Mouse (Mus musculus): Measurements from ENCODE around the gene Shb. TPM values are rescaled to one million over a fixed set of nuclear protein-coding genes. Genes with fewer than 3 reads are reported as not detected.

The Shb gene
- polyA plus RNA-seq, 1 experiment from 2014 or later: 8.7 TPM

DNA sequence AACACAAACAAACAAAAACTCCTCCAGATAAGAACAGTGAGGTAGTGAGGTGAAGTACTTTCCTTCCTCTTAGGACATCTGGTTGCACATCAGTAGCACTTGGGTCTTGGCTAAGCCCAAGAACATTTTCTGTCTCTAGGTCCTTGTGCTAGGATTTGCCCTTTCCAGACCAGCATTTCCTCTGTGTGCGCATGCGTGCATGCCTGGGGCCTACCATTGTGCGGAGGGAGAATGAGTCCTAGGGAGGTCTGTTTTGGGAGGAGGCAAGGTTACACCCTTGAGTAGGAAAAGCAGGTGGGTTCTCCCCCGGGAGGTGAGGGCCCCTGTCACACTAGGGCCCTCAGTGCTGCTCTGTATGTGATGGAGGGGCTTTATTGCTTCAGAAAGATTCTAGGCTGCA, 113.2 kb downstream of the Shb start:
- WGBS: 81% methylated on average over 4 of the region's 4 CpGs
- Histone ChIP-seq H3K27ac (no peak overlapping the region), H3K27me3 (ENCODE audit: control insufficient read depth, insufficient read depth, low read length) (no peaks in the 10 kb centered on the region), H3K9ac (no peak overlapping the region), H3K4me1 (replicated peaks; ENCODE audit: control insufficient read depth, insufficient read depth, low read length) (peaks cover 3% of the 10 kb centered on the region; the same call in 1 of the 2 replicates), H3K4me3 (replicated peaks; ENCODE audit: low read length) (no peak overlapping the region), H3K36me3 (replicated peaks; ENCODE audit: control insufficient read depth, insufficient read depth) (no peaks in the 10 kb centered on the region), H3K4me2 (replicated peaks) (no peak overlapping the region), H3K9me3 (ENCODE audit: control insufficient read depth, low read length) (no peaks in the 10 kb centered on the region)
- DNase-seq (ENCODE audit: low spot score) (no peak), ATAC-seq (ENCODE audit: low FRiP score) (no peak)

GRCm38 (mm10) chr4:45418229-45418950, 113.9 kb downstream of the Shb start:
- no peaks in the 10 kb centered on the region for H3K27me3 ChIP-seq (ENCODE audit: control insufficient read depth, insufficient read depth, low read length)
- no peak overlapping the region for H3K9ac ChIP-seq
- no peak overlapping the region for H3K27ac ChIP-seq

GRCm38 (mm10) chr4:45416314-45416713, 116.0 kb downstream of the Shb start:
- no peak overlapping the region for H3K27ac ChIP-seq
- no peak overlapping the region for H3K9ac ChIP-seq
- 71% methylated on average over 7 of the region's 7 CpGs for WGBS
- H3K9me3 ChIP-seq (ENCODE audit: control insufficient read depth, low read length): no peaks in the 10 kb centered on the region
- no peak overlapping the region for H3K4me2 ChIP-seq (replicated peaks)
- no peak for ATAC-seq (ENCODE audit: low FRiP score)
- DNase-seq (ENCODE audit: low spot score): no peak
- no peak overlapping the region for H3K4me3 ChIP-seq (replicated peaks; ENCODE audit: low read length)
- H3K27me3 ChIP-seq (ENCODE audit: control insufficient read depth, insufficient read depth, low read length): no peaks in the 10 kb centered on the region
- no peaks in the 10 kb centered on the region; the same call in 1 of the 2 replicates for H3K4me1 ChIP-seq (replicated peaks; ENCODE audit: control insufficient read depth, insufficient read depth, low read length)
- no peaks in the 10 kb centered on the region for H3K36me3 ChIP-seq (replicated peaks; ENCODE audit: control insufficient read depth, insufficient read depth)

More at GRCm38 (mm10) chr4:45418229-45418950, 113.9 kb downstream of the Shb start:
- WGBS: 18% methylated on average over 10 of the region's 11 CpGs
- peaks cover 3% of the 10 kb centered on the region; the same call in 1 of the 2 replicates for H3K4me1 ChIP-seq (replicated peaks; ENCODE audit: control insufficient read depth, insufficient read depth, low read length)
- DNase-seq (ENCODE audit: low spot score) (peak; percentile 83), ATAC-seq (ENCODE audit: low FRiP score) (peak; percentile 61)
- peak overlapping the region; percentile 20; the same call in 1 of the 2 replicates for H3K4me2 ChIP-seq (replicated peaks)
- no peaks in the 10 kb centered on the region for H3K9me3 ChIP-seq (ENCODE audit: control insufficient read depth, low read length)
- H3K36me3 ChIP-seq (replicated peaks; ENCODE audit: control insufficient read depth, insufficient read depth): no peaks in the 10 kb centered on the region
- H3K4me3 ChIP-seq (replicated peaks; ENCODE audit: low read length): no peak overlapping the region

DNA sequence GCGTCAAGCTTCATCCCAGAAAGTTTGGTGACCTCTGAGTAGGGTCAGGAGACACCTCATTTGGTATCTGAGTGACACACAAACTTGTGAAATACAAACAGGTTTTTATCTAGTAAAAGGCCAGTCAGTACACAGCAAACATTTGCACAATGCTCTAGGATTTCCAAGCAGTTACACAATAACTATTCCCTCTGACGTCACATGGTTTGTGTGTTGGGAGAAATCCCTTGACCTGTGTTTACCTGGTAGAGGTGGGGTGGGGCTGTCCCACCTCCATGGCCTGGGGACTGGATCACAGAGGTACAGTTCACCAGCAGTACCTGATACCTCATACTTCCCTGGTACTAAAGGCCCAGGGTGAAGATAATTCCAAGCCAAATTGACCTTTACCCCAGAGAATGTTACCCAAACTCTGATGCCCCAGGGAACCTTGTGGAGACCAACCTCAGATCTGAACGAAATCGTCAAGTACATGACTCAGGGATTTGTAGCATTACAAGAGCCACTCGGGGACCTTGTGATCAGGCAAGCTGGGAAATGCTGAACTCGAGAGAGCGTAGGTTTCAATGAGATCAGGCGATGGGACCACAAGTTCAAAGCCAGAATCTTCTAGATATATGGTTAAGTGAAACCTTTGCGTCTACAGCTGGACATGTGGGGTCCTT, 118.5 kb downstream of the Shb start:
- H3K4me3 ChIP-seq (replicated peaks; ENCODE audit: low read length): no peak overlapping the region
- 88% methylated on average over 9 of the region's 9 CpGs for WGBS
- no peaks in the 10 kb centered on the region for H3K9me3 ChIP-seq (ENCODE audit: control insufficient read depth, low read length)
- DNase-seq (ENCODE audit: low spot score) (no peak), ATAC-seq (ENCODE audit: low FRiP score) (no peak)
- no peaks in the 10 kb centered on the region; the same call in 1 of the 2 replicates for H3K4me1 ChIP-seq (replicated peaks; ENCODE audit: control insufficient read depth, insufficient read depth, low read length)
- no peak overlapping the region for H3K4me2 ChIP-seq (replicated peaks)
- H3K9ac ChIP-seq: no peak overlapping the region
- H3K27me3 ChIP-seq (ENCODE audit: control insufficient read depth, insufficient read depth, low read length): no peaks in the 10 kb centered on the region
- no peak overlapping the region for H3K27ac ChIP-seq
- no peaks in the 10 kb centered on the region for H3K36me3 ChIP-seq (replicated peaks; ENCODE audit: control insufficient read depth, insufficient read depth)

DNA sequence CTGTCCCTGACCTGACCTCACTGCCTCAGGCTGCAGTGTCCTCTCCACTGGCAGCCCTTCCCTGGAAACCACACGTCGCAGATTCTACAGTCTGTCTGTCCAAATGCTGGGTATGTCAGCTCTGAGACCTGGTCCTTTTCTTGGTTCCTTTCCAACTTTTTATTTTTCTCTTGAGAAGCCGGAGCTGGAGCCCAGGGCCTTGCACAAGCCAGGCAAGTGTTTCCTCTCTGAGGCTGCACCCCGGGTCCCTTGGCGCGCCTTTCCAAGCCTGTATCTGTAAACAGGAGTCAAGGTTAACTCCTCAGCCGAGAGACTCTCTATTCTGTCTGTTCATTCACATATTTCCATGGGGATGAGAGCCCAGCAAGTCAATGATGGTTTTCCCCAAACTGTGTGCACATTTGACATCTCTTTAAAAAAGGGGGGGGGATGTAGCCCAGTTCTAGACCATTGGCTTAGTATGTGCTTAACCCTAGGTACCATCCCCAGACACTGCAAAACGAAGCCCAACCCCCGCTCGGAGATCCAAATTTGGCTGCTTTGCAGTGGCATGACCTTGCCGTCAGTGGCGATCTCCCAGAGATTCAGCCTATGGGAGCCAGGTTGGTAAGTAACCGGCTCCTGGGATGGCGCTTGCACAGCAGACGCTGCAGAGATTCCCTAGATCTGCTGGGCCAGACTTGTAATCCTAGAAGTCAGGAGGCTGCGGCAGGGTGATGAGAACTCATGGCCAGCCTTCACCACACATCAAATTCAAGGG, 119.7 kb downstream of the Shb start:
- Histone ChIP-seq H3K9me3 (ENCODE audit: control insufficient read depth, low read length) (no peaks in the 10 kb centered on the region), H3K4me1 (replicated peaks; ENCODE audit: control insufficient read depth, insufficient read depth, low read length) (peaks cover under 1% of the 10 kb centered on the region), H3K4me3 (replicated peaks; ENCODE audit: low read length) (no peak overlapping the region), H3K4me2 (replicated peaks) (no peak overlapping the region), H3K9ac (no peak overlapping the region), H3K27me3 (ENCODE audit: control insufficient read depth, insufficient read depth, low read length) (no peaks in the 10 kb centered on the region), H3K36me3 (replicated peaks; ENCODE audit: control insufficient read depth, insufficient read depth) (no peaks in the 10 kb centered on the region), H3K27ac (no peak overlapping the region)
- WGBS: 71% methylated on average over 16 of the region's 16 CpGs
- no peak for DNase-seq (ENCODE audit: low spot score)
- ATAC-seq (ENCODE audit: low FRiP score): no peak

DNA sequence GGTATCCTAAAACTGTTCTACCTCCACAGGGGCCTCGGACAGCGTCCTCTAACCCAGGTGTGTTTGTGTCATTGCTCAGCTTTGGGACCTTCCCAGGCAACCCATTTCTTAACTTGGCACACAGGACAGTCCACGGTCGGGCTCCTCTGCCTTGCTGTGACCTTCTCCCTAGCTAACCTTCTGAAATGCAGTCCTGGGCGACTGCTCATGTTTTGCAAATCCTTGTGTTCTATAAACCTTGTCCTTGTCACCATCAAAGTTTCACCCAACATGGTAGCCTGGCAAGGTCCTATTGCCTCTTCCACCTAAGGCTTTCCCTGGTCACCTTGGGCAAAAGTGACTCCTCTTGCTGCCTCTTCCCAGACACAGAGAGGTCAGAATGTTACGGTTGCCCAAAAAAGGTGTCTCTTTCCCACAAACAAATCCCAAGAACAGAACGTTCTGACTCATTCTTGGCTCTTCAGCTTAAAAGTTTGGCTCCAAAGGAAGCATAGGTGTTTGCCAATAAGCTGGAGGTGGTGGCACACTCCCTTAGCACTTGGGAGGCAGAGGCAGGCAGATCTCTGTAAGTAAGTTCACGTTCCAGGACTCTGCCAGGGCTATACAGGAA, 121.0 kb downstream of the Shb start:
- Histone ChIP-seq H3K36me3 (replicated peaks; ENCODE audit: control insufficient read depth, insufficient read depth) (no peaks in the 10 kb centered on the region), H3K9me3 (ENCODE audit: control insufficient read depth, low read length) (no peaks in the 10 kb centered on the region), H3K4me2 (replicated peaks) (no peak overlapping the region), H3K27ac (no peak overlapping the region), H3K27me3 (ENCODE audit: control insufficient read depth, insufficient read depth, low read length) (no peaks in the 10 kb centered on the region), H3K4me3 (replicated peaks; ENCODE audit: low read length) (no peak overlapping the region), H3K9ac (no peak overlapping the region), H3K4me1 (replicated peaks; ENCODE audit: control insufficient read depth, insufficient read depth, low read length) (peaks cover 14% of the 10 kb centered on the region)
- DNase-seq (ENCODE audit: low spot score) (no peak), ATAC-seq (ENCODE audit: low FRiP score) (no peak)
- 89% methylated on average over 8 of the region's 8 CpGs for WGBS

- H3K36me3 ChIP-seq (replicated peaks; ENCODE audit: control insufficient read depth, insufficient read depth): peaks cover 4% of the 10 kb centered on the region
- H3K4me1 ChIP-seq (replicated peaks; ENCODE audit: control insufficient read depth, insufficient read depth, low read length): peaks cover 17% of the 10 kb centered on the region
- peak; percentile 78 for DNase-seq (ENCODE audit: low spot score)
- ATAC-seq (ENCODE audit: low FRiP score): no peak; the same call in 1 of the 2 replicates
- H3K27me3 ChIP-seq (ENCODE audit: control insufficient read depth, insufficient read depth, low read length): no peaks in the 10 kb centered on the region
- H3K9me3 ChIP-seq (ENCODE audit: control insufficient read depth, low read length): no peaks in the 10 kb centered on the region
- peak overlapping the region; percentile 86 for H3K4me2 ChIP-seq (replicated peaks)
- H3K27ac ChIP-seq: peak overlapping the region; percentile 86
- 2% methylated on average over 10 of the region's 10 CpGs for WGBS
- H3K9ac ChIP-seq: peak overlapping the region; percentile 98
- peak overlapping the region; percentile 99 for H3K4me3 ChIP-seq (replicated peaks; ENCODE audit: low read length)
Measured at GRCm38 (mm10) chr4:45409270-45409669, 123.0 kb downstream of the Shb start.

DNA sequence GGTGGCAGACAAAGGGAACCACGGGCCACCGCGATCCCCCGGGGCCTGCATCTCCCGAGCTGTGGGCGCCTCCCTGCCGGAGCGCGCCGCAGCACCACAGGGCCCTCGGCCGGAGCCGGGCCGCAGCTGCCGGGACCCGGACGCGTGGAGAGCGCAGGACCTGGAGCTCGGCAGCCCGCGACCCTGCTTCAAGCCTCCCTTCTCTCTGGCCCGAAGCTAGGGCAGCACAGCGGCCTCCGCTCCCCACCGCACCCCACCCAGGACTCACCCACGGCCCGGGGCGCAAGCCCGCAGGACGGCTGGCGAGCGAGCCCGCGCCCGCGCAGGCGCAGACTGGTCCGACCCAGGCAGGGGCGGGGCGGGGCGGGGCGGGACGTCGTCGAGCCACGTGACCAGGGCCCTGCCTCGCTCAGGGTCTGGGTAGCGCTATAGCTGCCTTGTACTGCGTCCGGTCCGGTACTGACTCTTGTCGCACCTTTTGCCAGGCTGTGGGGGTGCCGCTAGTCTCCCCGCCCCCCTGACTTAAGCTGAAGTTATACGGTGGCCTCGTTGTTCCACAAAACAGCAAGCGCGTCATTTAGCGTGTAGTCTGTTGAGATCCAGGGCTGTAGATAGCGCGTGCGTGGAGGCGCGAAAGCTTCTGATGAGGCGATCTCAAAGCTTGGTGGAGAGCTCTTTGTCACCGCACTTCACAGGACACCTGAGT, 123.7 kb downstream of the Shb start, which contains the start of gene Slc25a51:
Slc25a51 (minus strand) TSS at position 340 of the 706 bp plus-strand sequence.
- DNase-seq (ENCODE audit: low spot score) (peak; percentile 92), ATAC-seq (ENCODE audit: low FRiP score) (peak; percentile 97)
- under 1% methylated on average over 64 of the region's 67 CpGs for WGBS
- peak within 1 kb of the TSS; percentile 86 for H3K27ac ChIP-seq
- H3K4me3 ChIP-seq (replicated peaks; ENCODE audit: low read length): peak within 1 kb of the TSS; percentile 99
- H3K9me3 ChIP-seq (ENCODE audit: control insufficient read depth, low read length): no peaks in the 10 kb centered on the region
- peaks cover 10% of the 10 kb centered on the region for H3K36me3 ChIP-seq (replicated peaks; ENCODE audit: control insufficient read depth, insufficient read depth)
- H3K4me1 ChIP-seq (replicated peaks; ENCODE audit: control insufficient read depth, insufficient read depth, low read length): peaks cover 17% of the 10 kb centered on the region
- peak within 1 kb of the TSS; percentile 98 for H3K9ac ChIP-seq
- peak within 1 kb of the TSS; percentile 86 for H3K4me2 ChIP-seq (replicated peaks)
- no peaks in the 10 kb centered on the region for H3K27me3 ChIP-seq (ENCODE audit: control insufficient read depth, insufficient read depth, low read length)
